Comparison of ENCODE assay signal across 13 mouse cellular contexts in the genomic region with DNA sequence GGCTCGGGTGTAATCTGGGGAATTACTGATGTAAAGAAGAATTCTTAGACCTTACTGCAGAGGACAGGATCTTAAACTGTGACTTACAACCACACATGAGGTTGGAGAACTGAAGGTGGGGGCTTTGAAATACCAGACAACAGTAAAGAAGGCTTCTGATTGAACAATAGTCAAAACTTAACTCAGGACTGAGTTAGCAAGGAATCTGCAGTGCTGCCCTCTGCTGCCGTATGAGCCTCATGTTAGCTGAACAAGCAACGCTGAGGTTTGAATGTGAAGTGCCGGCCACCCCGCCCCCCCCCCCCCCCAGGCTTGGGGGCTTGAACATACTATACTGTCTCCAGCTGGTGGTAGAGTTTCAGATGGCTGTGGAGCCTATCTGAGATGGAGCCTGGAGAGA.
DNase-seq lines count a peak whose midpoint lies in the region; ATAC-seq and TF ChIP-seq lines count a peak whose summit lies in the region.
"Had no signal": no experiment of that assay in that cellular context is flagged by ENCODE, and none has a peak within 500 bp of the region (broad histone marks: within the 10 kb centered on the region; RNA-seq: fewer than 3 reads in every experiment).

No protein-coding gene starts in this region.

- H3K9ac ChIP-seq in kidney, embryonic 16.5 days (replicated peaks; ENCODE audit: low read length), result no peak overlapping the region
- H3K9ac ChIP-seq: hindbrain, embryonic 12.5 days had no signal

- ATAC-seq in kidney, embryonic 16.5 days (ENCODE audit: low FRiP score, low TSS enrichment), result no peak
- no peak for ATAC-seq in megakaryocyte, adult 5-6 weeks (ENCODE audit: poor library complexity, severe bottlenecking)
- ATAC-seq: activated CD4-positive, CD25-positive, alpha-beta regulatory T cell, adult 4 months had no signal

- H3K36me3 ChIP-seq in kidney, embryonic 16.5 days (ENCODE audit: insufficient read depth, low read length), result no peaks in the 10 kb centered on the region
- H3K36me3 ChIP-seq: hindbrain, embryonic 12.5 days had no signal

- H3K4me2 ChIP-seq in kidney, embryonic 16.5 days (replicated peaks; ENCODE audit: low read depth, low read length), result no peak overlapping the region
- H3K4me2 ChIP-seq: hindbrain, embryonic 12.5 days had no signal

- DNase-seq in embryo, embryonic 10.5 days (ENCODE audit: low spot score), result peak; percentile 11
- no peak for DNase-seq in embryo, embryonic 11 days
- DNase-seq in kidney, adult 9 months, result peak; percentile 27
- DNase-seq in A20 (ENCODE audit: low read depth, low spot score), result peak; percentile 25
- no peak for DNase-seq in urinary bladder, postnatal 10 days (ENCODE audit: low spot score)
- DNase-seq: cerebellum, adult 8-10 months; liver had no signal

- 0 out of 2 replicates have a peak, but pooled peaks cover 6% of the 10 kb centered on the region for H3K4me1 ChIP-seq in kidney, embryonic 16.5 days (ENCODE audit: insufficient read depth, low read length)
- peaks cover 3% of the 10 kb centered on the region; the same call in 1 of the 2 replicates for H3K4me1 ChIP-seq in embryonic fibroblast, embryonic 13.5 days (ENCODE audit: control insufficient read depth, insufficient read depth, low read length)

- H3K9me3 ChIP-seq in kidney, embryonic 16.5 days (ENCODE audit: low read length), result no peaks in the 10 kb centered on the region
- H3K9me3 ChIP-seq: heart, embryonic 10.5 days; hindbrain, embryonic 12.5 days had no signal

- H3K27ac ChIP-seq in kidney, embryonic 16.5 days (ENCODE audit: low read length), result no peak overlapping the region
- no peak overlapping the region for H3K27ac ChIP-seq in embryonic fibroblast, embryonic 13.5 days (ENCODE audit: insufficient read depth, low read length)
- H3K27ac ChIP-seq: heart, embryonic 10.5 days; hindbrain, embryonic 12.5 days had no signal

- TF ChIP-seq POLR2A in embryonic fibroblast, embryonic 13.5 days (IDR thresholded peaks at IDR 0.05; ENCODE audit: low read depth, low read length), result no peak

- H3K4me3 ChIP-seq in kidney, embryonic 16.5 days (ENCODE audit: low read length), result no peak overlapping the region
- H3K4me3 ChIP-seq in embryonic fibroblast, embryonic 13.5 days (ENCODE audit: insufficient read depth, low read length), result no peak overlapping the region
- H3K4me3 ChIP-seq: heart, embryonic 10.5 days; hindbrain, embryonic 12.5 days had no signal

- H3K27me3 ChIP-seq in kidney, embryonic 16.5 days (ENCODE audit: insufficient read depth, low read length), result no peaks in the 10 kb centered on the region
- H3K27me3 ChIP-seq: hindbrain, embryonic 12.5 days had no signal

- peak; percentile 19; the same call in 1 of the 2 replicates for TF ChIP-seq CTCF in embryonic fibroblast, embryonic 13.5 days (IDR thresholded peaks at IDR 0.05; ENCODE audit: borderline replicate concordance, insufficient read depth, low read length)

- 38% methylated on average over 5 of the region's 5 CpGs for WGBS in kidney, embryonic 16.5 days

Comparison
In these comparisons a context has a peak if more than half of its experiments do, and no peak if none do; other contexts are left out.
1. DNase-seq: peak in embryo, embryonic 10.5 days (single experiment), kidney, adult 9 months (single experiment) and A20 (single experiment); none in embryo, embryonic 11 days (single experiment) and urinary bladder, postnatal 10 days (single experiment).